Mouse (Mus musculus) kidney, postnatal 0 days (tissue): ENCODE measurements at regions not wholly inside any gene's neighbourhood (a gene's known extent, or its start where the extent isn't known, plus 50 kb on each side); places are given as distances from the start of the nearest gene placed in this dataset.
A peak's percentile ranks its signal among the peaks of the same experiment; 100 is the strongest.

Experiments
- ATAC-seq: fragments of 200-750 bp; cut with Nextera tagmentation; replicated peaks from 2 replicates; pipeline ENCODE4 v1.8.0; 2017; ENCODE audit warnings: low read depth, moderate number of reproducible peaks, moderate TSS enrichment, moderate library complexity; ENCODE audit not compliant: low FRiP score
- DNase-seq: peaks from one replicate; pipeline ENCODE4 v3.0.0-alpha.2; 2016; ENCODE audit warnings: low spot score
- H3K27ac ChIP-seq: fragments of 300-500 bp; sonication (generic); 2 replicates; pipeline ENCODE4 v1.5.1; 2014; ENCODE audit warnings: mild to moderate bottlenecking
- H3K27me3 ChIP-seq: fragments of 300-500 bp; sonication (generic); 2 replicates; pipeline ENCODE4 v1.6.1; 2014; ENCODE audit warnings: low read length, mixed read lengths; ENCODE audit not compliant: insufficient read depth
- H3K36me3 ChIP-seq: fragments of 300-500 bp; sonication (generic); 2 replicates; pipeline ENCODE4 v1.6.1; 2014; ENCODE audit warnings: low read length, mixed read lengths; ENCODE audit not compliant: insufficient read depth
- H3K4me1 ChIP-seq: fragments of 300-500 bp; sonication (generic); replicated peaks from 2 replicates; pipeline ENCODE4 v1.6.1; 2014; ENCODE audit warnings: antibody characterized with exemption, low read length, mixed read lengths; ENCODE audit not compliant: insufficient read depth
- H3K4me2 ChIP-seq: fragments of 300-500 bp; sonication (generic); 2 replicates; pipeline ENCODE4 v1.6.1; 2014; ENCODE audit warnings: mild to moderate bottlenecking, low read length, moderate library complexity, mixed read lengths
- H3K4me3 ChIP-seq: fragments of 300-500 bp; sonication (generic); replicated peaks from 2 replicates; pipeline ENCODE4 v1.5.1; 2014; ENCODE audit warnings: low read depth, low read length
- H3K9ac ChIP-seq: fragments of 300-500 bp; sonication (generic); 2 replicates; pipeline ENCODE4 v1.6.1; 2014; ENCODE audit warnings: low read depth, low read length
- H3K9me3 ChIP-seq: fragments of 300-500 bp; sonication (generic); replicated peaks from 2 replicates; pipeline ENCODE4 v1.6.1; 2016; ENCODE audit warnings: low read length, inconsistent platforms, mixed read lengths
- CTCF ChIP-seq: IDR thresholded peaks from 2 replicates; pipeline ENCODE4 v1.5.1; 2016; ENCODE audit warnings: antibody characterized with exemption, low read depth, mild to moderate bottlenecking, moderate library complexity
- WGBS: fragments of 180-500 bp; shearing (Covaris S2); extraction: QIAGEN DNeasy Blood & Tissue Kit; methylation state at CpG from one replicate; pipeline ENCODE4 v1.1.7; 2014; 5-methylcytosine and 5-hydroxymethylcytosine counted together

DNA sequence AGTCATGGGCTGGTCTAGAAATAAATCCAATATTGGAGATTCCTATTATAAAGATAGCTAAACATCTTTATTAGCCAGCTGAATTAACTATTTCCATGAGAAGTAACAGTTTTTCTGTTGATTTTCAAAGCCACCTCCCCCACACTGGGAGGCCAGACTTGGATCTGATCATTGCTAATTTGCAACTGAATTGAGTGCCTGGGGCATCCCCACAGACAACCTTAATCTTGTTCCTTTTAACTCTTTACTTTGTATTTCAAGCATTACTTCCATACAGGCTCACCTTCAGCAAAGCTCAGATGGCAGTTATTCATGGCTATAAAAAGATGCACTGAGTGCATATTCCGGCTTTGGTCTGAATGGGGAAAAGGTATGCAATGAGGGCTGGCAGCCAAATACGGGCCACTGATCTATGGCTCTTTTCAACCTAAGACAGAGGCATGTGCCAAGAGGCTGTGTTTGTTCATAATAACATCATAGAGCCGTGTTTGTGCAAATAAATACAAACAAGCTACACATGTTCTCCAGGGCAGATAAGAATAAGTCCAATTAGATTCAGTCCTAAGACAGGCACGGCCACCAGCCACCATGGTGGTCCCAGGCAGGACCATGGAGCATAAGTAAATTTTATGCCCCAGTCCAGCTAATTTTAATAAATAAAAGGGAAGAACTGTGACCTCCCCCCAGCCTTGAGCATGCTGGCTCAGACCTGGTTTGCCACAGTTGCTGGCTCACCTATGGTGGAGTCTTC lies 194.5 kb upstream of the Ttc29 start:
- no peak for TF ChIP-seq CTCF
- Histone ChIP-seq H3K4me2 (no peak overlapping the region), H3K9ac (no peak overlapping the region), H3K27me3 (no peaks in the 10 kb centered on the region), H3K36me3 (no peaks in the 10 kb centered on the region), H3K9me3 (no peaks in the 10 kb centered on the region), H3K4me1 (peaks cover 6% of the 10 kb centered on the region; the same call in 1 of the 2 replicates), H3K4me3 (no peak overlapping the region), H3K27ac (no peak overlapping the region)
- WGBS: 73% methylated on average over 4 of the region's 4 CpGs
- no peak for ATAC-seq
- no peak for DNase-seq

DNA sequence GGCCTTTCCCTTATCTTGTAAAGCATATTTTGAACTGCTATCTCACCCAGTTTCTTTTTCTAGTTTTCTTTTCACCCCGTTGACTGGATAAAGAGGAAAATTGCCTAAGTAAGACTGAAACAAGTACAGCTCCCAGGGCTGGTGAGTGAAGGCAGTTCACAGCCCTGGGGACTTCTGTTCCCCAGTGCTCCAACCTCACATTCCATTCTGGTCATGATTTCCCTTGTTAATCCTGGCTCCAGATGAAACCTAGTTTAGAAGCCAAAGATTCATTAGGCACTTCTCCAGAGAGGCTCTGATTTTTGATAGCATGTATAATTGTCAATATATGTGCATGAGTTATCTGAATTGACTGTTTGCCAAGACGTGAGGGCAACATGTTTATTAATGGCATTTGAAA lies 191.6 kb upstream of the Ttc29 start:
- no peak for TF ChIP-seq CTCF
- Histone ChIP-seq H3K9me3 (no peaks in the 10 kb centered on the region), H3K4me2 (no peak overlapping the region), H3K36me3 (no peaks in the 10 kb centered on the region), H3K4me1 (peaks cover 9% of the 10 kb centered on the region; the same call in 1 of the 2 replicates), H3K27ac (0 out of 2 replicates have a peak overlapping the region, but pooled peaks have one; percentile 25), H3K27me3 (no peaks in the 10 kb centered on the region), H3K4me3 (no peak overlapping the region), H3K9ac (no peak overlapping the region)
- peak; percentile 71 for DNase-seq
- WGBS: 46% methylated on average over 2 of the region's 2 CpGs
- ATAC-seq: no peak

DNA sequence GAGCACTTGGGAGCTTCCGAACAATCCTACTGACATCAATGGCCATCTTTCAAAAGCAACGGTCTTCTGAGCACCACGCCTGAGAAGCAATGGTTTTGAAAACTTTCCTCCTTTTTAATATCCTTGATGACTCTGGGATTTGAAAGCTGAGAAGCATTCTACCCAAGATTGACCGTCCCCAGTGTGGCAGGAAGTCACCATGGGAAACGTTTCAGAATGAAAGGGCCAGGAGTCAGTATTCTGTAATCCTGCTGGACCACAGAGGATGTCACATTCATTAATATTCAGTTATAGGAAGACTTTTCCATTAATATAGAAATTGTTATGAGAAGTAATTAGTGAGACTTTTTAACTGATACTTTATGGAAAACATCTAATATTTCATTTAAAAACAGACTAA lies 190.1 kb upstream of the Ttc29 start:
- no peaks in the 10 kb centered on the region for H3K9me3 ChIP-seq

DNA sequence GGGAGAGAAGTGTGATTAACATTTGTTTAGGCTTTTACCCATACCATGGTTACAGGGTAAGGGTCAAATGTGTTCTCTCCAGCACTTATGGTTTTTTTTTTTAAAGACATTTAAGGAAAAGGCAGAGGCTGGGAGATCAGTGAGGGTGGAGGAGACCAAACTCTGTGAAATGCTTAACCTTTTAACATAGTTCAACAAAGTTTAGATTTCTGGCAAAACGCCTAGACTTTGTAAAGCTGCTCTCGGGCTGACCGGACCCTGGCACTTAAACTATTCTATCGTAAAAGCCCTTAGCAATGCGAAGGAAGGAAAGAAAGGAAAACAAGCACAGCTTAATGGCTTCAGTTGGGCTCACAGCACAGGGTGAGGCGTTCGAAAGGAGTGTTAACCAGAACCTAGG lies 189.6 kb upstream of the Ttc29 start:
- Histone ChIP-seq H3K4me1 (peaks cover 9% of the 10 kb centered on the region; the same call in 1 of the 2 replicates), H3K4me2 (no peak overlapping the region; the same call in 1 of the 2 replicates), H3K4me3 (no peak overlapping the region), H3K27ac (peak overlapping the region; percentile 66), H3K9ac (no peak overlapping the region), H3K36me3 (no peaks in the 10 kb centered on the region), H3K27me3 (no peaks in the 10 kb centered on the region), H3K9me3 (no peaks in the 10 kb centered on the region)
- TF ChIP-seq CTCF: no peak
- WGBS: under 1% methylated on average over 7 of the region's 7 CpGs
- ATAC-seq: peak; percentile 73
- peak; percentile 95 for DNase-seq

More for the DNA sequence above, 190.1 kb upstream of the Ttc29 start:
- no peaks in the 10 kb centered on the region for H3K27me3 ChIP-seq
- no peak overlapping the region for H3K4me2 ChIP-seq
- TF ChIP-seq CTCF: no peak
- WGBS: 31% methylated on average over 5 of the region's 5 CpGs
- ATAC-seq: no peak
- peaks cover 9% of the 10 kb centered on the region; the same call in 1 of the 2 replicates for H3K4me1 ChIP-seq
- H3K36me3 ChIP-seq: no peaks in the 10 kb centered on the region
- no peak overlapping the region for H3K4me3 ChIP-seq
- H3K27ac ChIP-seq: peak overlapping the region; percentile 66; the same call in 1 of the 2 replicates
- DNase-seq: no peak
- no peak overlapping the region for H3K9ac ChIP-seq

DNA sequence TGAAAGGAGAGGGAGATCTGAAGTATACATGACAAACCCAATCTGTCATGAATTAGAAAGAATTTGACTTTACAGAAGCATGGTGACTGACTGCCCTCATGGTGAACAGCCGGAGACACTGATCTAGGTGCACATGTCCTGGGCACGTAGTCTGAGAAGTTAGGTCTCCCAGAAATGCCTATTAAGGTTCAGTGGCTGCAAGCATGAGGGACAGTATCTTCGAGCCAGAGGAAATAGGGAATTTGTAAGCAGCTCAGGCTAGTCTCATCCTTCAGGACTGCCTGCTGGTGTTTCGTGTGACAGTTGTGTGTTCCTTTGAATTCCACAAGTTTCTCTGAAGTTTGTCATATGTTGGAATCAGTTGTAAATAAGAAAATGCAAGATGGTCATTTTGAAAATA lies 189.2 kb upstream of the Ttc29 start:
- 37% methylated on average over 4 of the region's 4 CpGs for WGBS
- no peaks in the 10 kb centered on the region for H3K27me3 ChIP-seq
- H3K27ac ChIP-seq: peak overlapping the region; percentile 66
- H3K36me3 ChIP-seq: no peaks in the 10 kb centered on the region
- H3K4me1 ChIP-seq: peaks cover 9% of the 10 kb centered on the region; the same call in 1 of the 2 replicates
- no peak overlapping the region for H3K9ac ChIP-seq
- H3K4me3 ChIP-seq: no peak overlapping the region
- H3K9me3 ChIP-seq: no peaks in the 10 kb centered on the region
- TF ChIP-seq CTCF: no peak
- no peak overlapping the region; the same call in 1 of the 2 replicates for H3K4me2 ChIP-seq
- peak; percentile 48 for DNase-seq
- ATAC-seq: no peak

DNA sequence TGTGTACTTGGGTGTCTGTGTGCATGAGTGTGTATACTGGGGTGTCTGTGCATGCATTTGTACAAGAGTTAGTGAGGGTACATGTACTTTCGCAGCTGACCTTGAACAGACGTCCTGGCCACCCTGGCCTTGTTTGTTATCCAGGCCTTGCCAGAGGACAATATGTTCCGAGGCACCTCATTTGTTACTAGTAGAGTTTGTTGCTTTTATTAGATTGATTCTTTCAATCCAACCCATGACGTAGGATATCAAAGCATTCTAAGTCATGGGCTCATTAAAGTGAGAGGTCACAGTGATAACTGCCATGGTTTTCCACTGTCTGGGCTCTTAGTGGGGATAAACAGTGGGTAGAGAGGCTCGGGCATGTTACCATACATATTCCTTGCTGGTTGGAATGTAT lies 188.1 kb upstream of the Ttc29 start:
- DNase-seq: no peak
- WGBS: 78% methylated on average over 5 of the region's 5 CpGs
- H3K9ac ChIP-seq: no peak overlapping the region
- H3K4me1 ChIP-seq: peaks cover 9% of the 10 kb centered on the region; the same call in 1 of the 2 replicates
- H3K4me3 ChIP-seq: no peak overlapping the region
- H3K36me3 ChIP-seq: no peaks in the 10 kb centered on the region
- no peak for TF ChIP-seq CTCF
- H3K27me3 ChIP-seq: no peaks in the 10 kb centered on the region
- no peaks in the 10 kb centered on the region for H3K9me3 ChIP-seq
- no peak for ATAC-seq
- H3K4me2 ChIP-seq: no peak overlapping the region
- no peak overlapping the region for H3K27ac ChIP-seq
